Mouse (Mus musculus): ENCODE results near the gene Igsf23. TPM values are rescaled to one million over a fixed set of nuclear protein-coding genes. Genes with fewer than 3 reads are reported as not detected.
"Not testable (repeated sequence)": the region's sequence is repeated elsewhere in the genome, so short reads cannot be mapped to it uniquely, and the experiment has no call there.

The Igsf23 gene
- total RNA-seq, 2 experiments from 2014 or later = not detected

DNA sequence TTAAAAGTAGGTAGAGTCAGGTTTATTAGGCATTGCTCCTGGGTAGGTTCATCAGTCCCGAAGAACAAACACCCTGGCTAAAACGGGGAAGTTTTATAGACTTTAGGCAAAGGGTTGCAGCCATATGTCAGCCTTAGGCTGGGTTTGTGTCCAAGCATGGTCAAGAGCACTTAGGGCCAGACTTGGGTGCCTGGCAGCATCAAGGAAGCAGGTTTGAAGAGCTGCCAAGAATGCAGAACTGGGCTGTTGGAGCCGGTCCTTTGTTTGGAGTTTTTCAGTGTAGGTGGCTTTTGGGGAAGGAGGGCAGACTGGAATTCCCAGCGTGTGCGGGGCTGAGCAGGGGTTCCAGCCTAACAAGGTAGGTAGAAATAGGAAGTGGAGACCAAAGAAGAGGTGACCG lies 14.6 kb downstream of the Igsf23 start:
- no peak for DNase-seq (ENCODE audit: low spot score in 2 of 2)

DNA sequence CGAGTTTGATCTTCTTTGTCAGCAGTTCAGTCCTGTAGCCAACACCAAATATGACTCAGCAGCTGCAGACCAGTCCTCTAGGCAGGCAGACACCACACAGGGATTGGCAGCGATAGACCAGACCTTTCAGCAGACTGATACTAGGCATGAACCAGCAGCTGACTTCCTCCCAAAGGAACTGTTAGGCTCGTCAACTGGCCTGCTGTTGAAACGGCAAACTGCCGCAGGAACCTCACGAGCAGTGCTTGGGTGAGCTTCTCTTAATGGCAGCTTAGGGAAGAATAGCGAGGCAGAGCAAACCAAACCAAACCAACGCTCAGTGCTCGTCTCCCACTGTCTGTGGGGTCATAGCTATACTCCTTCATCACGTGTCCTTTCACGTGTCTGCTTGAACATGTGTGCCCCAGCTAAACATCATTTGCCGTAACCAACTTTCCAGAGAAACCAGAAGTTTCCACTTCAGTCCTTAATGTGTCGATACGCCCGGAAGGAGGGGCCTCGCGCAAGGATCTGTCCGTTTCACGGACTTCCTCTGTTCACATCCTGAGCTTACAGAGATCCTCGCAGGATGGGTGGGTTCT lies 15.3 kb downstream of the Igsf23 start:
- no peak for DNase-seq (ENCODE audit: low spot score in 2 of 2)

- DNase-seq (ENCODE audit: low spot score in 2 of 2) = peak; percentile 82 to 85
Measured at GRCm38 (mm10) chr7:19932877-19933809, 17.4 kb downstream of the Igsf23 start.

DNA sequence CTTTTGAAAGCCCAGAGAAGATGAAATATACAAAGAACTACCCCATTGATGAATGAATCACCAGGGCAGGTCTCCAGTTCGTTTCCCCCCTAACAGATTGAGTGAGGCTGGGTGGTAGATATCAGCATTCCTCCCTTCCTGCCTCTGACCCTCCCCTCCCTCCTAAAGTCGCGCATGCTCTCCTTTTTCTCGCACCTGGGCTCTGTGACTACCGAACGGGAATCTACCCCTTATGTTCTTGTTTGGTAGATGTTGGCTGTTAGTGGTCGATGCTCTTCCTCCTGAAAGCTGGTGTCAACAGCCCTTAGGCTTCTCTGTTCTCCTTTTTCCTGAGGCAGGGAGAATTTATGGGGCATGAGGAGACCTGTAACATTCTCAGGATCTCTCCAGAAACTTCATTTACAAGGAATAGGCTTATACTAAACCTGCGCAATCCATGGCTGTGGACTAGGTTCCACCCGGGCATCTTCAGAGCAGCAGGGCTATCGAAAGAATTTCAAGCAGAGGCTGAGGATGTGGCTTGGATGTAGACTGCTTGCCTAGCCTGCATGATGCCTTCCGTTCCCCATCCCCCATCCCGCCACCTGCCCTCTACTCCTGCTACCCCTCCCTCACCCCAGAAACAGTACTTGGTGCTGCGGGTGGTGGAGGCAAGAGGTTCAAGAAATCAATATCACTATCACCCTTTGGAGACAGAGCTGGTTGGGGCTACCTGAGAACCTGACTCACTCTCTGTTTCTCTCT lies 18.3 kb downstream of the Igsf23 start:
- DNase-seq (ENCODE audit: low spot score in 2 of 2) = no peak

GRCm38 (mm10) chr7:19930481-19930880 lies 20.1 kb downstream of the Igsf23 start:
- DNase-seq (ENCODE audit: low spot score in 2 of 2) = not testable (repeated sequence)

GRCm38 (mm10) chr7:19928486-19928885 lies 22.1 kb downstream of the Igsf23 start:
- DNase-seq (ENCODE audit: low spot score in 2 of 2) = no peak

- no peak for DNase-seq (ENCODE audit: low spot score in 2 of 2)
Measured at GRCm38 (mm10) chr7:19926849-19927480, 23.6 kb downstream of the Igsf23 start.

DNA sequence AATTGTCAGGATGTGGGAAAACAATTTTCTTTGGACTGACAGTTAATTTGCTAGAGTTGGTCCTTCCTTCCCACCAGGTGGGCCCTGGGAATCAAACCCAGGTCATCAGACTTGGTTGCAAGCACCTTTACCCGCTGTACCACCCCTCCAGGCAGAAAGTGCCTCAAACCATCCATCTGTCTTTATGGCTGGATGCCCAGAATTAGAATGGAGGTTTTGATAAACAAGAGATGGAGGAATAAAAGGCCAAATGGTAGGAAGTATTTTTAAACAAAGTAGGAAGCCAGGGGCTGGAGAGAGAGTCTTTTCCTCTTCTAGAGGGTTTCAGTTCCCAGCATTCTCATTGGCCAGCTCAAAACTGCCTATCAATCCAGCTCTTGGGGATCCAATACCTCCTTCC lies 25.2 kb downstream of the Igsf23 start:
- no peak for DNase-seq (ENCODE audit: low spot score in 2 of 2)

- no peak for DNase-seq (ENCODE audit: low spot score in 2 of 2)
Measured at GRCm38 (mm10) chr7:19923797-19924196, 26.8 kb downstream of the Igsf23 start.

- DNase-seq (ENCODE audit: low spot score in 2 of 2) = no peak
Measured at GRCm38 (mm10) chr7:19923354-19923753, 27.2 kb downstream of the Igsf23 start.

DNA sequence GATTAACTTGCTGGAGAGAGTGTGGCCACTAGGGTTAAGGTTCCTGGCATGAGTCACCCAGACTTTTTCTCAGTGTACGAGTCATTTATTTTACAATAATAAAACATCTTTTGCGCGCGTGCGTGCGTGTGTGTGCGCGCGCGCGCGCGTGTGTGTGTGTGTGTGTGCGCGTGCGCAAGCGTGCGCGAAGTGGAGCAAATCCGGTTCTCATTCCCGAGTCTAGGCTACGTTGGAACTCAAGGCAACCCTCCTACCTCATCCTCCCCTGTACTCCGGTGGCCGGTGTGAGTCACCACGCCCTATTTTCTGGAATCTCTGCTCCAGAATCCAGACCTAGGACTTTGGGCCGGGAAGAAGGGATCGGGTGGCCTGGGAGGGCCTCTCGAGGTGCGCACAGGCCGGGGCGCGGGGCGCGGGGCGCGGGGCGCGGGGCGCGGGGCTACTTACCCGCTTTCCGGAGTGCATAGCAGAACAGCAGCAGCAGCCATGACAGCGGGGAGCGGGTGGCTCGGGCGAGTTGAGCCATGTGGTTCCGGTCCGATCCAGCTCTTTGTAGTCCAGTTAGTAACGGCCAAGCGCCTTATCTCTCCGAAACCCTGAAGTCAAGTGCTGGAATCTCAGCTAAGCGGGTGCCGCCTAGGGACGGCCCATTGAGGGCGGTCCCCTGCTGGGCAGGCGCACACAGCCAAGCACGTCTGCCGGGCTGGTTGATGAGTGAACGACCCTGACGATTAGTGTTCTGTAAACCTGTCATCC lies 29.9 kb downstream of the Igsf23 start, which contains the start of gene Pvr:
Pvr (minus strand) TSS at position 655 of the 756 bp plus-strand sequence.
- peak; percentile 72 to 75 for DNase-seq (ENCODE audit: low spot score in 2 of 2)

GRCm38 (mm10) chr7:19920166-19920505 lies 30.4 kb downstream of the Igsf23 start:
- no peak for DNase-seq (ENCODE audit: low spot score in 2 of 2)

DNA sequence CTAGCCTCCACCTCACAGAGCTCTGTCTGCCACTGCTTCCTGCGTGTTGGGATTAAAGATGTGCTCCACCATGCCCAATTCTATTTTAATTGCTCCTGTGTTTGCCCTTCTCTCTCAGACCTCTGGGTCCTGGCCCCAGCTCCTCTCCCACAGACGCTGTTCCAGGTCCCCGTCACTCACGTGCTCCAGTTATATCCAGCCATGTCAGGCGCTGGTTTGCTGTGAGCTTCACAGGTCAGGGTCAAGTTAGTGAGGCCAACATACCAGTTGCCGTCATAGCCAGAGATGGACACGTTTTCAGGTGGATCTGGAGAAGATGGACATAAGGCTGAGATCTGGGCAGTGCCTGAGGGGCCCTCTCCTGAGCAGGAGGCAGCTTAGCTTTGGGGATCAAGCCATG lies 36.0 kb downstream of the Igsf23 start:
- DNase-seq (ENCODE audit: low spot score in 2 of 2) = no peak

- no peak for DNase-seq (ENCODE audit: low spot score in 2 of 2)
Measured at GRCm38 (mm10) chr7:19911695-19912524, 38.6 kb downstream of the Igsf23 start.

DNA sequence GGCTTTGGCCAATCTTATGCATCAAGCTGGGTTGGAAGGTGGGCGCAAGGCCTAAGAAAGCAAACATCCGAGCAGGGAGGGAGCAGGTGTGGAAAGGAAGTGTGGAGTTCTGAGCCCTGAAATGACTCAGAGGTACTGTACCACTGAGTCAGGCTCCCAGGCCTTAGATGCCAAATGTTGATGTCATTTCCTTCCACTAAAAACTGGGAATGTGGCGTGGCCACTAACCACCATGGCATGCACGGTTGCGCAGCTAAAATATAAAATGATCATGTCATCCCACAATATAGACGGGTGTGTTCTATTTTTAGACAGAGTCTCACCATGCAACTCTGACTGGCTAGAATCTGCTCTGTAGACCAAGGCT lies 39.3 kb downstream of the Igsf23 start:
- DNase-seq (ENCODE audit: low spot score in 2 of 2) = no peak

- DNase-seq (ENCODE audit: low spot score in 2 of 2) = peak; percentile 79 to 85
Measured at GRCm38 (mm10) chr7:19910421-19911291, 39.9 kb downstream of the Igsf23 start.

DNA sequence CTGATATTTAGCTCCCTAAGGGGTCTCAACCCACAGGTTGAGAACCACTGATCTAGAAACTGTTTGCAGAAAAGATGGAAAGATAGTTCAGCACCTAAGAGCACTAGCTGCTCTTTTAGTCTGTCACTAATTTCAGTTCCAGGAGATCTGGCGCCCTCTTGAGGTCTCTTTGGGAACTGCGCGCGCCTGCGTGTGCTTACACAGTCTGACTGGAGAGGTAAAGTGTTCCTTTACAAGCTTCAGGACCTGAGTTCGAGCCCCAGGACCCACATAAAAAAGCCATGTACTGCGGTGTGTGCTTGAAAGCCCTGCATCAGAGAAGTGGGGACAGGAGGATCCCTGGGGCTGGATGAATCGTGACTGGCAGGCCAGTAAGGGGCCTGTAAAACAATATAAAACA lies 60.7 kb downstream of the Igsf23 start:
- DNase-seq (ENCODE audit: low spot score in 2 of 2) = peak in 1 of 2 experiments; percentile 32

DNA sequence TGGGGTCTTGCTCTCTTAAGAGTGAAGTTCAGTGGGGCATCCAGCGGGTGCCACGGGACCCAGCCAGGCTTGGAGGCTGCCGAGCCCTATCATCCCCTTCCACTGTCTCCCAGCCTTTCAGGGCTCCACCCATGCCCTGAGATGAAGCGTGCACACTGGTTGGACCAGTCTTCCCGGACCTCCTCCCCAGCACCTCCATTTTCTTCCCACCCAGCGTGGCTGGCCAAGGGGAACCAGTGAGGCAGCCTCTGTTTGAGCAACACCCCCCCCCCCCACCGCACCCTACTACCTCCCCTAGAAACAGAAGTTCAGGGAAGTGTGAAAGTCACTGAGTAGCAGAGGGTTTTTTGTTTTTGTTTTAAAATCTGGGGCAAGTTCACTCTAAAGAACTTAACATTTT lies 62.7 kb downstream of the Igsf23 start, which contains the start of gene Ceacam19:
Ceacam19 (minus strand) TSS at position 117 of the 400 bp plus-strand sequence.
- no peak for DNase-seq (ENCODE audit: low spot score in 2 of 2)

All from left cerebral cortex, adult 18-20 months (tissue).